Mouse (Mus musculus) embryonic fibroblast, embryonic 13.5 days (primary cell): ENCODE results near the gene Clns1a.

Experiments
- CTCF ChIP-seq: IDR thresholded peaks from 2 replicates; pipeline ENCODE4 v1.5.1; 2011; ENCODE audit warnings: mild to moderate bottlenecking, control low read depth, low read length, moderate library complexity, borderline replicate concordance; ENCODE audit not compliant: insufficient read depth
- POLR2A ChIP-seq: IDR thresholded peaks from 2 replicates; pipeline ENCODE4 v1.6.1; 2011; ENCODE audit warnings: low read depth, mild to moderate bottlenecking, control low read depth, low read length, moderate library complexity

DNA sequence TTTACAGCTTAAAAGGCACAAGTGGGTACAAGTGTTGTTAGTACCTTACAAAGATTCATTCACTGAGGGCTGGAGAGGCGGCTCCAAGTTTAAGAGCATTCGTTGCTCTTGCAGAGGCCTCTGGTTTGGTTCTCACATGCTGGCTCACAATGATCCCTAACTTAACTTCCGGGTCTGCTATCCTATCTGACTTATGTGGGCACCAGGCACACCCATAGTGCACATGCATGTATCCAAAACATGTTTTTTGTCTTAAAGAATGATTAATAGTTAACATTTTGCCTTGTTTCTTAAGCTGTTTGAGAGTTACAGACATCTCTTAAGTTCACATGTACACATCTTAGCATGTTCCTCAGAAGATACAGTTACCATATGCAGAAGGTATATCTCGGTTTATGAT lies 3.7 kb downstream of the Clns1a start:
- TF ChIP-seq CTCF: no peak
- no peak for TF ChIP-seq POLR2A
